Mouse (Mus musculus) cortical plate, adult 2 months (tissue): Measurements from ENCODE around the gene Alkbh1. TPM values are rescaled to one million over a fixed set of nuclear protein-coding genes. Genes with fewer than 3 reads are reported as not detected.
A peak's percentile ranks its signal among the peaks of the same experiment; 100 is the strongest.

Experiments used
- H3K27ac ChIP-seq: fragments of 200-500 bp; 2 replicates; pipeline ENCODE4 v1.5.1; 2012; ENCODE audit warnings: low read length, control low read depth, inconsistent platforms; ENCODE audit not compliant: insufficient read depth
- H3K4me1 ChIP-seq: fragments of 200-500 bp; 2 replicates; pipeline ENCODE4 v1.6.1; 2011; ENCODE audit warnings: low read length; ENCODE audit not compliant: control insufficient read depth, insufficient read depth
- H3K4me3 ChIP-seq: fragments of 200-500 bp; 2 replicates; pipeline ENCODE4 v1.5.1; 2011; ENCODE audit warnings: mild to moderate bottlenecking, low read length, control low read depth; ENCODE audit not compliant: insufficient read depth
- CTCF ChIP-seq: fragments of 200-500 bp; IDR thresholded peaks from 2 replicates; pipeline ENCODE4 v1.5.1; 2011; ENCODE audit warnings: mild to moderate bottlenecking, control low read depth, low read length; ENCODE audit not compliant: insufficient read depth; ENCODE audit errors: extremely low read depth
- POLR2A ChIP-seq: fragments of 200-500 bp; IDR thresholded peaks from 2 replicates; pipeline ENCODE4 v1.6.1; 2011; ENCODE audit warnings: mild to moderate bottlenecking, low read length, control low read depth; ENCODE audit not compliant: insufficient read depth; ENCODE audit errors: extremely low read depth
- polyA plus RNA-seq: library from polyadenylated mRNA; depleted of rRNA; stranded (reverse); fragments of >200 nt; gene quantifications from 2 replicates; pipeline ENCODE4 v1.2.3, GENCODE M21; 2012

Alkbh1 gene
- polyA plus RNA-seq, 1 experiment = 17.4 TPM

- TF ChIP-seq CTCF (no peak), POLR2A (no peak)
- Histone ChIP-seq H3K27ac (no peak overlapping the region), H3K4me3 (no peak overlapping the region), H3K4me1 (0 out of 2 replicates have a peak, but pooled peaks cover 1% of the 10 kb centered on the region)
Observed at GRCm38 (mm10) chr12:87405165-87405564, 38.7 kb downstream of the Alkbh1 start.

GRCm38 (mm10) chr12:87401883-87402282, 41.9 kb downstream of the Alkbh1 start:
- Histone ChIP-seq H3K4me3 (no peak overlapping the region), H3K27ac (no peak overlapping the region), H3K4me1 (no peaks in the 10 kb centered on the region)
- TF ChIP-seq CTCF (no peak), POLR2A (no peak)

- Histone ChIP-seq H3K4me3 (no peak overlapping the region), H3K27ac (no peak overlapping the region), H3K4me1 (no peaks in the 10 kb centered on the region)
- no peak for TF ChIP-seq POLR2A
- TF ChIP-seq CTCF = no peak
Observed at GRCm38 (mm10) chr12:87399119-87399819, 44.5 kb downstream of the Alkbh1 start.

GRCm38 (mm10) chr12:87397811-87398417, 45.9 kb downstream of the Alkbh1 start:
- Histone ChIP-seq H3K4me3 (no peak overlapping the region), H3K27ac (no peak overlapping the region), H3K4me1 (no peaks in the 10 kb centered on the region)
- no peak for TF ChIP-seq POLR2A
- no peak for TF ChIP-seq CTCF

- no peak for TF ChIP-seq CTCF
- no peak for TF ChIP-seq POLR2A
- Histone ChIP-seq H3K4me1 (no peaks in the 10 kb centered on the region), H3K4me3 (no peak overlapping the region), H3K27ac (no peak overlapping the region)
Observed at GRCm38 (mm10) chr12:87397126-87397525, 46.7 kb downstream of the Alkbh1 start.

- H3K27ac ChIP-seq = no peak overlapping the region
- TF ChIP-seq CTCF = no peak
- TF ChIP-seq POLR2A = no peak
- H3K4me1 ChIP-seq = no peaks in the 10 kb centered on the region
- H3K4me3 ChIP-seq = no peak overlapping the region
Observed at GRCm38 (mm10) chr12:87394316-87394715, 49.5 kb downstream of the Alkbh1 start.

GRCm38 (mm10) chr12:87393447-87394145, 50.2 kb downstream of the Alkbh1 start:
- TF ChIP-seq POLR2A (no peak), CTCF (no peak)
- Histone ChIP-seq H3K27ac (no peak overlapping the region), H3K4me1 (no peaks in the 10 kb centered on the region), H3K4me3 (no peak overlapping the region)

GRCm38 (mm10) chr12:87391355-87391754, 52.5 kb downstream of the Alkbh1 start:
- Histone ChIP-seq H3K27ac (no peak overlapping the region), H3K4me3 (no peak overlapping the region), H3K4me1 (peaks cover 3% of the 10 kb centered on the region; the same call in 1 of the 2 replicates)
- no peak for TF ChIP-seq POLR2A
- no peak for TF ChIP-seq CTCF

GRCm38 (mm10) chr12:87389231-87389630, 54.6 kb downstream of the Alkbh1 start:
- H3K4me1 ChIP-seq = peaks cover 3% of the 10 kb centered on the region; the same call in 1 of the 2 replicates
- no peak for TF ChIP-seq CTCF
- no peak for TF ChIP-seq POLR2A
- no peak overlapping the region for H3K27ac ChIP-seq
- no peak overlapping the region for H3K4me3 ChIP-seq

GRCm38 (mm10) chr12:87388122-87388774, 55.6 kb downstream of the Alkbh1 start, which contains the start of gene Sptlc2:
TSS of gene Sptlc2 (minus strand) at chr12:87388355.
- H3K4me1 ChIP-seq = peaks cover 3% of the 10 kb centered on the region; the same call in 1 of the 2 replicates
- H3K4me3 ChIP-seq = peak within 1 kb of the TSS; percentile 21
- peak within 1 kb of the TSS; percentile 48; the same call in 1 of the 2 replicates for H3K27ac ChIP-seq
- peak; percentile 86 for TF ChIP-seq POLR2A
- no peak for TF ChIP-seq CTCF
